Mouse (Mus musculus) kidney, embryonic 16.5 days (tissue): ENCODE results near the gene Gm11114. TPM values are rescaled to one million over a fixed set of nuclear protein-coding genes. Genes with fewer than 3 reads are reported as not detected.

Experiments
- ATAC-seq: fragments of 200-750 bp; cut with Nextera tagmentation; 2 replicates; pipeline ENCODE4 v1.8.0; 2017; ENCODE audit warnings: moderate TSS enrichment; ENCODE audit not compliant: low FRiP score, low TSS enrichment
- H3K27ac ChIP-seq: fragments of 300-500 bp; sonication (generic); 2 replicates; pipeline ENCODE4 v1.5.1; 2014; ENCODE audit warnings: low read length
- H3K27me3 ChIP-seq: fragments of 300-500 bp; sonication (generic); 2 replicates; pipeline ENCODE4 v1.6.1; 2014; ENCODE audit warnings: low read length, control low read depth, mixed read lengths; ENCODE audit not compliant: insufficient read depth
- H3K36me3 ChIP-seq: fragments of 300-500 bp; sonication (generic); 2 replicates; pipeline ENCODE4 v1.6.1; 2014; ENCODE audit warnings: low read length, control low read depth, mixed read lengths; ENCODE audit not compliant: insufficient read depth
- H3K4me1 ChIP-seq: fragments of 300-500 bp; sonication (generic); 2 replicates; pipeline ENCODE4 v1.6.1; 2014; ENCODE audit warnings: low read length, control low read depth, mixed read lengths; ENCODE audit not compliant: insufficient read depth
- H3K4me2 ChIP-seq: fragments of 300-500 bp; sonication (generic); replicated peaks from 2 replicates; pipeline ENCODE4 v1.6.1; 2014; ENCODE audit warnings: low read depth, low read length
- H3K4me3 ChIP-seq: fragments of 300-500 bp; sonication (generic); 2 replicates; pipeline ENCODE4 v1.5.1; 2014; ENCODE audit warnings: mild to moderate bottlenecking, low read length
- H3K9ac ChIP-seq: fragments of 300-500 bp; sonication (generic); replicated peaks from 2 replicates; pipeline ENCODE4 v1.6.1; 2014; ENCODE audit warnings: low read length
- H3K9me3 ChIP-seq: fragments of 300-500 bp; sonication (generic); 2 replicates; pipeline ENCODE4 v1.6.1; 2016; ENCODE audit warnings: low read length, control low read depth
- WGBS: fragments of 180-500 bp; shearing (Covaris S2); extraction: QIAGEN DNeasy Blood & Tissue Kit; methylation state at CpG from one replicate; pipeline ENCODE4 v1.1.7; 2014; 5-methylcytosine and 5-hydroxymethylcytosine counted together
- polyA plus RNA-seq: library from polyadenylated mRNA; unstranded; fragments of >200 nt; fragmentation: Nextera tagmentation; extraction: Ambion mirVana; gene quantifications from 2 replicates; pipeline ENCODE4 v1.2.1, GENCODE M21; 2015

Gene Gm11114
- polyA plus RNA-seq, 1 experiment from 2014 or later, result not detected

- peak; percentile 64 for ATAC-seq
- under 1% methylated on average over 86 of the region's 88 CpGs for whole genome bisulfite sequencing
- Histone ChIP-seq H3K4me1 (peaks cover 14% of the 10 kb centered on the region; the same call in 1 of the 2 replicates), H3K36me3 (no peaks in the 10 kb centered on the region), H3K27me3 (peaks cover 17% of the 10 kb centered on the region; the same call in 1 of the 2 replicates), H3K4me2 (peak overlapping the region; percentile 95), H3K9ac (peak overlapping the region; percentile 65), H3K9me3 (no peaks in the 10 kb centered on the region), H3K27ac (peak overlapping the region; percentile 56; the same call in 1 of the 2 replicates), H3K4me3 (peak overlapping the region; percentile 80)
Observed at GRCm38 (mm10) chr9:85326292-85327241, 14.0 kb downstream of the Gm11114 start.

GRCm38 (mm10) chr9:85327242-85328211, 15.0 kb downstream of the Gm11114 start, which contains the start of gene Tent5a:
Gene Tent5a, minus strand, starts transcription at chr9:85327348.
- under 1% methylated on average over 72 of the region's 72 CpGs for WGBS
- H3K9me3 ChIP-seq, result no peaks in the 10 kb centered on the region
- H3K4me2 ChIP-seq, result peak within 1 kb of the TSS; percentile 95
- peak within 1 kb of the TSS; percentile 78; the same call in 1 of the 2 replicates for H3K27ac ChIP-seq
- peak; percentile 95 for ATAC-seq
- peaks cover 17% of the 10 kb centered on the region; the same call in 1 of the 2 replicates for H3K27me3 ChIP-seq
- H3K9ac ChIP-seq, result peak within 1 kb of the TSS; percentile 66
- H3K4me3 ChIP-seq, result peak within 1 kb of the TSS; percentile 80
- H3K4me1 ChIP-seq, result peaks cover 14% of the 10 kb centered on the region; the same call in 1 of the 2 replicates
- no peaks in the 10 kb centered on the region for H3K36me3 ChIP-seq

- peak overlapping the region; percentile 95 for H3K4me2 ChIP-seq
- no peaks in the 10 kb centered on the region for H3K36me3 ChIP-seq
- H3K27ac ChIP-seq, result peak overlapping the region; percentile 78; the same call in 1 of the 2 replicates
- peak overlapping the region; percentile 80 for H3K4me3 ChIP-seq
- peaks cover 14% of the 10 kb centered on the region; the same call in 1 of the 2 replicates for H3K4me1 ChIP-seq
- 1% methylated on average over 16 of the region's 16 CpGs for WGBS
- no peaks in the 10 kb centered on the region for H3K9me3 ChIP-seq
- peaks cover 17% of the 10 kb centered on the region; the same call in 1 of the 2 replicates for H3K27me3 ChIP-seq
- H3K9ac ChIP-seq, result peak overlapping the region; percentile 66
- ATAC-seq, result peak; percentile 31
Observed at GRCm38 (mm10) chr9:85328259-85328658, 15.7 kb downstream of the Gm11114 start.

DNA sequence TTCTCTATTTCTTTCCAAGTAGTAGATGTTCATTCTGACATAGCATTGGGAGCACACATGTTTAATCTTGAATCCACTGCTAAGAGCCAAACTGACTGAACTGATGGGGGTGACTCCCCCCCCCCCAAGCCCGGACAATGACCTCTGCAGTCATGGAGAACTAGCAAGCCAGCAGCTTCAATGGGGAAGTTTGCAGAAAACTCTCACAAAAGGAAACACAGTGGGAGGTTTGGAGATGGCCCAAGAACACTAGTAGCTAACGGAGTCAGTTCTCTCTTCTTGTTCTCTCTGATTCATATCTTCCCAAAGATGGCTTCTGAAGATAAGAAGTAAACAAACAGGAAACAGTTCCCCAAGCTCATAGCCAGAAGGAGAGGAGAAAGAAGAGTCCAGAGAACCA, 18.9 kb downstream of the Gm11114 start:
- H3K4me2 ChIP-seq, result no peak overlapping the region
- no peak overlapping the region for H3K27ac ChIP-seq
- H3K4me3 ChIP-seq, result no peak overlapping the region
- no peaks in the 10 kb centered on the region for H3K27me3 ChIP-seq
- no peaks in the 10 kb centered on the region for H3K9me3 ChIP-seq
- no peaks in the 10 kb centered on the region for H3K4me1 ChIP-seq
- H3K36me3 ChIP-seq, result no peaks in the 10 kb centered on the region
- no peak for ATAC-seq
- WGBS, result 75% methylated on average over 2 of the region's 2 CpGs
- no peak overlapping the region for H3K9ac ChIP-seq

- Histone ChIP-seq H3K9ac (no peak overlapping the region), H3K4me2 (no peak overlapping the region), H3K4me3 (no peak overlapping the region), H3K4me1 (no peaks in the 10 kb centered on the region), H3K9me3 (no peaks in the 10 kb centered on the region), H3K27me3 (no peaks in the 10 kb centered on the region), H3K36me3 (no peaks in the 10 kb centered on the region), H3K27ac (no peak overlapping the region)
- ATAC-seq, result no peak
- 95% methylated on average over 7 of the region's 7 CpGs for WGBS
Observed at GRCm38 (mm10) chr9:85336046-85336445, 23.5 kb downstream of the Gm11114 start.

GRCm38 (mm10) chr9:85340303-85340702, 27.7 kb downstream of the Gm11114 start:
- 78% methylated on average over 3 of the region's 3 CpGs for WGBS
- ATAC-seq, result no peak
- Histone ChIP-seq H3K36me3 (no peaks in the 10 kb centered on the region), H3K27ac (no peak overlapping the region), H3K4me1 (no peaks in the 10 kb centered on the region), H3K9me3 (no peaks in the 10 kb centered on the region), H3K27me3 (no peaks in the 10 kb centered on the region), H3K4me3 (no peak overlapping the region), H3K9ac (no peak overlapping the region), H3K4me2 (no peak overlapping the region)

DNA sequence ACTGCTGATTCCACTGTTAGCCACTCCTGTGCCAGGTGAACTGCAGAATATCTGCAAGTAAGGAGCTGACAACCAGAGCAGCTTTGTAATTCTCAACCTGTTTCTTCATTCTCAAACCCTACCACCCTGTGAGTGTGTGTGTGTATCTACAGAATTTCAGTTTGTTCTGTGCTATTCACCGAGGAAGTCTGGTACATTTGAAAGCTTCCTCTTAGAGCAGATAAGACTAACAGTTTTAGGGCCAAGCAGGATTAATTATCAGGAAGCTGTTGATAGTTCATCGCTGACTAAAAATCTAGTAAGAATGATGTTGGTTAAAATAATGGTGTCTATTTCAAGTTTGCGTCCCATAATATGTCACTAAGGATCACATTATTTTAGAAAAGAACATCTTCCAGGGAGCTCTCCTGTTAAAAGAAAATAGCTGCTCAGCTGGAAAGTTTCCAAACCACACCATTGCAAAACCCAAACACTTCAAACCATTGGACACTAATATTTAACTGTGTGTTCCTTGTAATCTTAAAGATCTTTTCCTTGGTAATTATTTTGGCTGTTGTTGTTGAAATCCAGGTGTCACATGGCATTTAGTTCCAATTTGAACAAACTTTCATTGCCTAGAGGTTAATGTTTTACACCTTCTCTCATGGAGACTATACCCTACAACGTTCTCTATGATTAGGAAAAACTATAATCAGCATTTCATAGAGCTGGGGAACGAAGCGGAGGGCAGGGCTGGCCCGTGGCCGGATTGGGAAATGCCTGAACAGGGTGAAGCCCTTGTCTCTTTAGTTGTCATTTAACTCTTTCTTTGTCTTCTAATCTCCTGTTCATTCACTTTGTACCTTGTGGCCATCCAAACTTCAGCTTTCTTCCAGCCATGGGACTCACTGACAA, 30.6 kb downstream of the Gm11114 start:
- 63% methylated on average over 8 of the region's 8 CpGs for WGBS
- H3K27me3 ChIP-seq, result no peaks in the 10 kb centered on the region
- no peak overlapping the region for H3K27ac ChIP-seq
- no peak overlapping the region for H3K4me3 ChIP-seq
- no peaks in the 10 kb centered on the region for H3K4me1 ChIP-seq
- no peaks in the 10 kb centered on the region for H3K36me3 ChIP-seq
- H3K9ac ChIP-seq, result no peak overlapping the region
- no peak overlapping the region for H3K4me2 ChIP-seq
- ATAC-seq, result no peak
- 0 out of 2 replicates have a peak, but pooled peaks cover 2% of the 10 kb centered on the region for H3K9me3 ChIP-seq

GRCm38 (mm10) chr9:85347823-85348523, 35.4 kb downstream of the Gm11114 start:
- Histone ChIP-seq H3K27ac (no peak overlapping the region), H3K9me3 (0 out of 2 replicates have a peak, but pooled peaks cover 2% of the 10 kb centered on the region), H3K36me3 (no peaks in the 10 kb centered on the region), H3K9ac (no peak overlapping the region), H3K27me3 (no peaks in the 10 kb centered on the region), H3K4me2 (0 out of 2 replicates have a peak overlapping the region, but pooled peaks have one; percentile 1), H3K4me1 (no peaks in the 10 kb centered on the region), H3K4me3 (no peak overlapping the region)
- no peak; the same call in 1 of the 2 replicates for ATAC-seq
- 24% methylated on average over 10 of the region's 10 CpGs for WGBS
